ENCODE assay signal across 10 mouse cellular contexts in the genomic region with DNA sequence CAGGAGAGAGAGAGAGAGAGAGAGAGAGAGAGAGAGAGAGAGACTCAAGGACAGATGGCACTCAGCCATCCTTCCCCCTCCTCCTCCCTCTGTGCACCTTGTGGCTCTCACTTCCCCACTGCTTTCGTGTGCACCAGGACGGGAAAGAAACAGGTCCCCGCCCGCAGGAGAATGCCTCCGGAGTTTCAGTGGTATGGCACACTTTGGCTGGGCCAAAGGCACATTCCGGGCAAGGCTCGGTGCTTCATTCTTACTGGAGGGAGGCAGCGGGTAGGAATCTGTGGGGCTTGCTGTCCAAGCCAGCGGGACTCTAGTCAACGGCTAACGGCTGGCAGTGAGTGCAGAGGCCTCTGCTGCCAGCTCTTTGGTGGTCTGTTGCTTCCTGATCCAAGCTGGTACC.
DNase-seq lines count a peak whose midpoint lies in the region; ATAC-seq lines count a peak whose summit lies in the region.
"Had no signal": no experiment of that assay in that cellular context is flagged by ENCODE, and none has a peak within 500 bp of the region (broad histone marks: within the 10 kb centered on the region; RNA-seq: fewer than 3 reads in every experiment).

No protein-coding gene starts in this region.

- no peak overlapping the region for H3K9ac ChIP-seq in hindbrain, embryonic 13.5 days
- H3K9ac ChIP-seq in hindbrain, embryonic 12.5 days = no peak overlapping the region
- H3K9ac ChIP-seq in neural tube, embryonic 13.5 days = no peak overlapping the region
- no peak overlapping the region for H3K9ac ChIP-seq in forebrain, embryonic 15.5 days (replicated peaks)
- H3K9ac ChIP-seq: neural tube, embryonic 15.5 days had no signal

- no peaks in the 10 kb centered on the region for H3K36me3 ChIP-seq in hindbrain, embryonic 13.5 days
- H3K36me3 ChIP-seq in hindbrain, embryonic 12.5 days = no peaks in the 10 kb centered on the region
- H3K36me3 ChIP-seq in neural tube, embryonic 13.5 days = no peaks in the 10 kb centered on the region
- no peaks in the 10 kb centered on the region for H3K36me3 ChIP-seq in forebrain, embryonic 15.5 days
- H3K36me3 ChIP-seq: neural tube, embryonic 15.5 days had no signal

- no peak for DNase-seq in neural tube, embryonic 10.5 days (ENCODE audit: extremely low spot score, low spot score)
- peak; percentile 65 for DNase-seq in retina, postnatal 1 day
- DNase-seq in urinary bladder, postnatal 36 days (ENCODE audit: low spot score in 2 of 2) = no peak
- DNase-seq: lung, adult 18-20 months had no signal

- no peak overlapping the region for H3K4me3 ChIP-seq in hindbrain, embryonic 13.5 days
- no peak overlapping the region for H3K4me3 ChIP-seq in hindbrain, embryonic 12.5 days
- H3K4me3 ChIP-seq in neural tube, embryonic 13.5 days = no peak overlapping the region
- peak overlapping the region; percentile 14 for H3K4me3 ChIP-seq in forebrain, embryonic 15.5 days
- H3K4me3 ChIP-seq: neural tube, embryonic 15.5 days had no signal

- H3K4me2 ChIP-seq in hindbrain, embryonic 13.5 days = no peak overlapping the region
- no peak overlapping the region for H3K4me2 ChIP-seq in hindbrain, embryonic 12.5 days (replicated peaks)
- no peak overlapping the region for H3K4me2 ChIP-seq in neural tube, embryonic 13.5 days
- H3K4me2 ChIP-seq in forebrain, embryonic 15.5 days (replicated peaks) = peak overlapping the region; percentile 24
- H3K4me2 ChIP-seq: neural tube, embryonic 15.5 days had no signal

- peaks cover 19% of the 10 kb centered on the region for H3K4me1 ChIP-seq in hindbrain, embryonic 13.5 days (replicated peaks)
- peaks cover 13% of the 10 kb centered on the region; the same call in 1 of the 2 replicates for H3K4me1 ChIP-seq in hindbrain, embryonic 12.5 days
- H3K4me1 ChIP-seq in neural tube, embryonic 13.5 days (replicated peaks) = peaks cover 25% of the 10 kb centered on the region
- peaks cover 32% of the 10 kb centered on the region for H3K4me1 ChIP-seq in forebrain, embryonic 15.5 days

- no peak for ATAC-seq in hindbrain, embryonic 13.5 days (ENCODE audit: low FRiP score)
- ATAC-seq in hindbrain, embryonic 12.5 days (ENCODE audit: low FRiP score) = no peak
- ATAC-seq in neural tube, embryonic 13.5 days (ENCODE audit: low read depth) = no peak
- peak; percentile 36 for ATAC-seq in forebrain, embryonic 15.5 days (replicated peaks)
- ATAC-seq in activated CD4-positive, CD25-positive, alpha-beta regulatory T cell, adult 4 months = no peak

- peaks cover 11% of the 10 kb centered on the region; the same call in 1 of the 2 replicates for H3K9me3 ChIP-seq in hindbrain, embryonic 13.5 days
- H3K9me3 ChIP-seq in hindbrain, embryonic 12.5 days (replicated peaks) = peaks cover 18% of the 10 kb centered on the region
- H3K9me3 ChIP-seq in neural tube, embryonic 13.5 days = peaks cover 14% of the 10 kb centered on the region; the same call in 1 of the 2 replicates
- H3K9me3 ChIP-seq in forebrain, embryonic 15.5 days = no peaks in the 10 kb centered on the region
- H3K9me3 ChIP-seq: neural tube, embryonic 15.5 days had no signal

- WGBS in hindbrain, embryonic 13.5 days = 67% methylated on average over 11 of the region's 11 CpGs
- WGBS in hindbrain, embryonic 12.5 days = 68% methylated on average over 11 of the region's 11 CpGs
- 65% methylated on average over 11 of the region's 11 CpGs for WGBS in neural tube, embryonic 13.5 days
- 35% methylated on average over 10 of the region's 11 CpGs for WGBS in forebrain, embryonic 15.5 days

- H3K27ac ChIP-seq in hindbrain, embryonic 13.5 days = peak overlapping the region; percentile 1; the same call in 1 of the 2 replicates
- H3K27ac ChIP-seq in hindbrain, embryonic 12.5 days = no peak overlapping the region
- H3K27ac ChIP-seq in neural tube, embryonic 13.5 days (replicated peaks) = peak overlapping the region; percentile 33; the same call in 1 of the 2 replicates
- H3K27ac ChIP-seq in forebrain, embryonic 15.5 days (replicated peaks) = peak overlapping the region; percentile 91
- H3K27ac ChIP-seq: neural tube, embryonic 15.5 days had no signal

- H3K27me3 ChIP-seq in hindbrain, embryonic 13.5 days = peaks cover 14% of the 10 kb centered on the region; the same call in 1 of the 2 replicates
- H3K27me3 ChIP-seq in hindbrain, embryonic 12.5 days = 0 out of 2 replicates have a peak, but pooled peaks cover 17% of the 10 kb centered on the region
- H3K27me3 ChIP-seq in neural tube, embryonic 13.5 days = 0 out of 2 replicates have a peak, but pooled peaks cover 4% of the 10 kb centered on the region
- no peaks in the 10 kb centered on the region for H3K27me3 ChIP-seq in forebrain, embryonic 15.5 days
- H3K27me3 ChIP-seq: neural tube, embryonic 15.5 days had no signal
